ENCODE assay signal across 11 mouse cellular contexts in the genomic region with DNA sequence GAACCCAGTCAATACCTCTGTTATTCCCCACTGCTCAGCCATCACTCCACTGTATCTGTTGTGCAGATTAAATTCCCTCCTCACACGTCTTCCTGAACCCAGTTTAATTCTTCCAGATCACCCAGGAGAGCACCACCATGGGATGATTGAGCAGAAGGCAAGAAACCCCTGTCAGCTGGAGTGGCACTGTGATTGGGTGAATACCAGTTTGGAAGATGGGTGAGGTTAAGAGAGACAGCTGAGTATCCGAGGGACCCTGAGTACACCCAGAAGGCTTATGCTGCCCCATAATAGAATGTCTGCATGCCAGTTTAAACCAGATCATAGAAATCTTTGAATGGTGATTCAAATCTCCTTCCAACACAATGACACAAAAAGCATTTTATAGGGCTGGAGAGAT.
"Had no signal": no experiment of that assay in that cellular context is flagged by ENCODE, and none has a peak within 500 bp of the region (broad histone marks: within the 10 kb centered on the region; RNA-seq: fewer than 3 reads in every experiment).

No protein-coding gene starts in this region.

- H3K27ac ChIP-seq: kidney, postnatal 0 days; liver, embryonic 14.5 days; midbrain, embryonic 10.5 days; midbrain, embryonic 13.5 days had no signal

- H3K4me1 ChIP-seq: midbrain, embryonic 10.5 days; midbrain, embryonic 13.5 days had no signal

- H3K9ac ChIP-seq: liver, embryonic 14.5 days; liver, postnatal 0 days; midbrain, embryonic 13.5 days had no signal

- H3K9me3 ChIP-seq: midbrain, embryonic 10.5 days; midbrain, embryonic 13.5 days had no signal

- H3K4me2 ChIP-seq: liver, embryonic 11.5 days; midbrain, embryonic 13.5 days had no signal

- H3K27me3 ChIP-seq: megakaryocyte, embryonic 14.5 days; midbrain, embryonic 13.5 days had no signal

- H3K4me3 ChIP-seq: midbrain, embryonic 10.5 days; midbrain, embryonic 13.5 days had no signal

- DNase-seq: kidney, postnatal 25 days; liver, postnatal 0 days; thymus, adult 18-20 months had no signal

- ATAC-seq: intestine, postnatal 0 days; liver, postnatal 0 days; midbrain, embryonic 13.5 days; midbrain, embryonic 16.5 days had no signal
